Mouse (Mus musculus) kidney, adult 2 months (tissue): ENCODE measurements around the gene Slc25a15.
A peak's percentile ranks its signal among the peaks of the same experiment; 100 is the strongest.

Experiments
- CTCF ChIP-seq: fragments of 200-500 bp; conservative IDR thresholded peaks from 2 replicates; pipeline ENCODE4 v1.5.1; 2011; ENCODE audit warnings: low read depth, mild to moderate bottlenecking, control low read depth, low read length, moderate library complexity, mixed read lengths; ENCODE audit not compliant: insufficient read depth, insufficient read length
- POLR2A ChIP-seq: fragments of 200-500 bp; IDR thresholded peaks from one replicate; pipeline ENCODE4 v1.6.1; 2011; ENCODE audit warnings: low read depth, low read length, control low read depth

- TF ChIP-seq CTCF (no peak), POLR2A (peak; percentile 28)
Measured at GRCm38 (mm10) chr8:22411282-22411702, 12.9 kb upstream of the Slc25a15 start, which contains the start of gene Mrps31.
